Mouse (Mus musculus): ENCODE measurements around the gene Tmem179b.
"Not testable (repeated sequence)": the region's sequence is repeated elsewhere in the genome, so short reads cannot be mapped to it uniquely, and the experiment has no call there.

The Tmem179b gene

DNA sequence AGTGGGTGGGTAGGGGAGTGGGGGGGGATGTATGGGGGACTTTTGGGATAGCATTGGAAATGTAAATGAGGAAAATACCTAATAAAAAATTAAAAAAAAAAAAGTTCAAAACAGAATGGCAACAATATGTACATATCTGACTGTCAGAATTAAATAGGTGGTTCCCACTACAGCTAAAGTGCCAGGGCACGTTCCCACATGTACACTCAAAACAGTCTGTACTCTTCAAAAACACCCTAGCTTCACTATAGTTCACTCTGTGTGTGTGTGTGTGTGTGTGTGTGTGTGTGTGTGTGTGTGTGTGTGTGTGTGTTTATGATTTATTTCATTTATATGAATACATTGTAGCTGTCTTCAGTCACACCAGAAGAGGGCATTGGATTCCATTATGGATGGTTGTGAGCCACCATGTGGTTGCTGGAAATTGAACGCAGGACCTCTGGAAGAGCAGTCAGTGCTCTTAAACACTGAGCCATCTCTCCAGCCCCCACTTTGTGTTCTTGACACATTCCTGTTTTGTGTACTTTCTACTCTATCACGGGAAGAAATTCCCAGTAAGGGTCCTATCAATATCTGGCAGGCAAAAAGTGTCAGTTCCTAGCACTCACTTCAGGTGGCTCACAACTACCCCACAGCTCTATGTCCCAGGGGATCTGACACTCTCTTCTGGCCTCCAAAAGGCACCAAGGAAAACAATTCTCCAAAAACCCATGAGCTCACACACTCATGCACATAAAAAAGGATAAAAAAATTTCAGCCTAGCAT is 45.8 kb downstream of the Tmem179b start:
- not testable (repeated sequence) for DNase-seq

DNA sequence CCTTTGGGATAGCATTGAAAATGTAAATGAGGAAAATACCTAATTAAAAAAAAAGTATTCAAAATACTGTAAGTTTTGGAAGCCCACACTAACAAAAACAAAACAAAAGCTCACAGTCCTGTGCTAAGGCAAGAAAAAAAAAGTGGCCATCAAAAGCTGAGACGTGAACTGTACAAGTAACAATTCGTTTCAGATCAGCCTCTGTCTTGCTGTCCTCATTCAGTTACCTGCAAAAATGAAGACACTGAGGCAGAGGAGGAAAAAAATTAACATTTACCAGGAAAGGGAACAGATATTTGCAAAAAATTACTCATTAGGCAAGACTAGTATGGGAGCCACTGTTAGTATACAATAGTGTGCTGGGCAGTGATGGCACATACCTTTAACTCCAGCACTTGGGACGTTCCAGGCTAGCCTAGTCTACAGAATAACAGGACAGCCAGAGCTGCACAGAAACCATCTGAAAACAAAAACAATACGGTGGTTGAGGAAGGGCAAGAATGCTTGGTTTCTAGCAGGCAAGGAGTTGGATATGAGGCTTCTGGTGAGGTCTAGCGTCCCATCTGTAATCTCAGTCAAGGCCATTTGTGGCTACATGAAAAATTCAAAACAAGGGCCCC is 46.7 kb downstream of the Tmem179b start:
- no peak for DNase-seq

DNA sequence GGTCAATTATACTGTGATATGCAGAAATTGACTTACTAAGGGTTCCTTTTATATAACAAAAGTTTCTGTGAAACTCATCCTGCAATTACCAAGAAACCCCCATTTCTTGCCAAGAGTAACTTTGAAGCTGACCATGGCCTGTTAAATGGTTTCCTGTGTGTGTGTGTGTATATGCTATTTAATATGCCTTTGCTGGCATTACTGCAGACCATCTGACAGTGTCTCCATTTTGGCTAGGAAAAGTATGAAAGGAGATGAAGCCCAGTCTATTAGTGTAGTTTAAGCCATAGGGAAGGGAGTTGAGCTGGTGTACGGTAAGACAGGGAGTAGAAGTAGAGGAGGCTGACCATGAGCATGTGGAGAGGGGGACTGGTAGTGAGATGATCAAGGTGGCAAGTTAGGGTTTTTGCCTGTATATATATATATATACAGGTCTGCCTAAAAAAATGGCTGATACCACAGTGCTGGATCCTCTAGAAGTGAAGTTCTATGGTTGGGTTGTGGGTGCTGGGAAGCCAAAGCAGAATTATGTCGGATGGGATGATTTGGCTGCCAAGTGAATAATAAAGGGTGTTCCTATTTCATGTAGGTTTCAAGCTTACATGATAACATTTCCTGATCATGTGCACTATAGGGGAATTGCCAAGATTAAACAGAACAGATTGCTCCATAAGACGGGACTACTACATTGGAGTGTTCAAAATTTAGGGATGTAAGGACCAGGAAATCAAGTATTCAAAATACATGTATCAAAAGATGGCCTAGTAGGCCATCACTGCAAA is 47.5 kb downstream of the Tmem179b start:
- no peak for DNase-seq

DNA sequence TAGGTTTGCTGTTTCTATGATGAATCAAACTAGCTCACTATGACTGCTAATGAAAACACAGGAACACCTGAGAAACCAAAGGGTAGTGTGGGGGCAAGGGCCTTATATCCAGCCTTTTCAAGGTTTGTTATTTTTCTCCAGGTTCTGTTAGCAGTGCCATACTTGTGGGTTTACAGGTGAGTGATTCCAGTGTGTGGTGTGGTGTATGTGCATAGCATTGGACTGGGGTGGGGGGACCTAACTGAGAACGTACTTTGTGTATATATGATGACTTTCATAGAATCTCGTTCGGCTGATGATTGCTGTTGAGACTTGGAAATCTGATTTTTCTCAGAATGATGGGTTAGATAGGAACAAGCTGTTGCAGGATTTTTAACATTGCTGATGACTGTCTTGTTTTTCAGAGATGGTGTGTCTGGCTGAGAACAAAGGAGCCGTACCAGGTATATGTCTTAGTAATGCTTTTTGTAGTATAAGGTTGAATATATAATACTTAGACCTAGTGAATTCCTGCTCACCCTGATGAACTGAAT is 49.1 kb downstream of the Tmem179b start:
- DNase-seq = no peak

DNA sequence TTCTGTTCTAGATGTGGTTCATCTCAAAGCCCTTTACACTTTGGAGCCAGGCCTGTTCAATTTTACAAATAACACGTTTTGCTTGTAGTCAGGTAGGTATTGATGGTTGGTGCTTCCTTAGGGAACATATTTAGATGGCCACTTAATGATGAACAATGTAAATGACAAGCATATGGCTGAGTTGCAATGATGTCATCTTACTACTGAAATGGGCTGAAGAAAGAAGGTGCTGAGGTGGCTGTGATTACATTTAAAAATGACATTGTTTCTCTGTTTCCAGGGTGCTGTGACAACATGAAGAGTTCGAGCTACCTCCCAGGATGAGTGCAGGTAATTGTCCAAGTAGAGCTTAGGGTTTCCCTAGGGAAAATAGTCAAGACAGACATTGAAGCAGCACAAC is 49.9 kb downstream of the Tmem179b start:
- no peak for DNase-seq

DNA sequence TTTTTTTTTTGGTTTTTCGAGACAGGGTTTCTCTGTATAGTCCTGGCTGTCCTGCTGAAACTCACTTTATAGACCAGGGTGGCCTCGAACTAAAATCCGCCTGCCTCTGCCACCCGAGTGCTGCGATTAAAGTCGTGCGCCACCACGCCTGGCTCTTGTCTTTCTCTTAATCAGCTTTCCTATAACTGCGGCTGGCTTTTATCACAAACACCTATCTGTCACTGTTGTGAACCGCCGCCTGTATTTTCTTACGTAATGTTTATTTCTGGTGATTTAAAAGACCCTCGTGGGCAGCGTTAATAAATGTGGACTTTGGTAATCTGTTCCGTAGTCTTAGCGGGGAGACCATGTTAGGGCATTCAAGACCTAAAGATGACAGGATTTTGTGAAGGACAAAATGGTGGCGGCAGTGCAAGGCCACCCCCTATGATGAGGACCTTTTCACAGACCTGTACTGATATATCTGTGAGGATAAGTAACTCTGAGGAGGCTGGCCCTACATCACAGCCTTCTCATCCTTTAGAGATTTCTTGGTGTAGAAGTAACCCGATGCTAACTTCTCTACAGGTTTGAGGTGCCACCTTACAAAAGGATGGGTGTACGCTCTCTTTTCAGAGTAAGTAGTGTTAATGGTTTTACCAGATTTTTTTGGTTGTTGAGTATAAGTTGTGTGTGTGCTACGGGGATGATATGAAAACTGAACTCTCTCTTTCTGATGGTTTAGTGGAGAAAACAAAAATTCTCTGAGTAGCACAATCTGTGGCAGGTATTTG is 50.5 kb downstream of the Tmem179b start:
- peak; percentile 20 for DNase-seq

DNA sequence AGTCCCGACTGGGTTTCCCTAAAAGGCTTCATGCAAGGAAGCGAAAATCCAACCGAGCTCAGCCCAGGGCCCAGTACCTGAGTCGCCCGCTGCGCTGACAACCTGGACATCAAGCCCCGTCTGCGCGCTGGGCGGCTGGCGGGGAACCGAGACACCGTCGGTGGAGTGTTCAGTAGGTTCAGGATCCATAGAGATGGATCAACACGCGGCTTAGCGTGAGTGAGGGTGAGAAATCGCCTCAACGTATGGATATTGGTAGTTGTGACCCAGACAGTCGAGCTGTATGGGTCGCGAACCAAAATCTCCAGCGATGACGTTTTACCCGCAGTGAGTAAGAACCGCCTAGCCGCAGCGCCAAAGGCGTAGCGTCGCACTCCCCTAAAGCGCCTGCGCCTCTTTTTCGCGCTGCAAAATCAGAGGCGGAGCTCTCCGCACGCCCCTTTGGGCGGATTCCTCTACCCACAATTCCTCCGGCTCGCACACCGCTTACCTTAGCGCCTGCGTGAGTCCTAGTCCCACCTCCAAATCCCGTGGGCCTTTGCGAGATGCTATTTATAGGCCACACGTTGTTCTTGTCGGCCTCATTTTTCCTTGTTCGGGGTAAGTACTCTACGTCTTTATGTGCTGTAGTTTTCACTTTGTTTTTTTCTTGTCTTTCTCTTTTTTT is 51.2 kb downstream of the Tmem179b start, which contains the start of gene Slc3a2:
Gene Slc3a2 (minus strand): TSS at position 463 of the 667 bp plus-strand sequence.
- peak; percentile 98 for DNase-seq

DNA sequence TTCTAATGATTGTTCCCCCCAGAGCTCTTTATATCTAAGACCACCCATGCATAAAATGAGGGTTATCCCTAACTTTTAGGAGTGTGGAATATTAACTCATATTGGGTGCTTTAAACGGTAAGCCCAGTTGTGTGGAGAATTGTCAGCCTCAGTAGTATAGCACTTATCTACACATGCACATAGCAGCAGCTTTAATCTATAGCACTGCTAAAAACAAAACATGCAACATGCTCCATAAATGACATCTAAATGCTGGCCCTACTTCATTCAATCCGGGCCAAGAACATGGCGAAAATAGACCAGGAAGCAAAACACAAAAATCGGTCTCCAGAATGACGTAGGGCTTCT is 51.7 kb downstream of the Tmem179b start:
- DNase-seq = no peak
